Mouse (Mus musculus): Measurements from ENCODE around the gene Klf13. TPM values are rescaled to one million over a fixed set of nuclear protein-coding genes. Genes with fewer than 3 reads are reported as not detected.

The Klf13 gene
- polyA plus RNA-seq, 1 experiment: 58.7 TPM

GRCm38 (mm10) chr7:63927121-63927520 lies 11.6 kb downstream of the Klf13 start:
- H3K4me1 ChIP-seq (ENCODE audit: control insufficient read depth, insufficient read depth, low read length): peaks cover 29% of the 10 kb centered on the region
- TF ChIP-seq CTCF (IDR thresholded peaks at IDR 0.05; ENCODE audit: control insufficient read depth, insufficient read depth, low read length): no peak
- no peak for TF ChIP-seq POLR2A (IDR thresholded peaks at IDR 0.05; ENCODE audit: borderline replicate concordance, control insufficient read depth, low read depth, low read length)
- H3K27ac ChIP-seq (ENCODE audit: control insufficient read depth, insufficient read depth, low read depth, low read length, poor library complexity): no peak overlapping the region
- WGBS: 67% methylated on average over 6 of the region's 6 CpGs
- H3K4me3 ChIP-seq (replicated peaks; ENCODE audit: control insufficient read depth, low read depth, low read length): no peak overlapping the region

GRCm38 (mm10) chr7:63926492-63926891 lies 12.2 kb downstream of the Klf13 start:
- Histone ChIP-seq H3K27ac (ENCODE audit: control insufficient read depth, insufficient read depth, low read depth, low read length, poor library complexity) (peak overlapping the region; percentile 47), H3K4me1 (ENCODE audit: control insufficient read depth, insufficient read depth, low read length) (peaks cover 29% of the 10 kb centered on the region), H3K4me3 (replicated peaks; ENCODE audit: control insufficient read depth, low read depth, low read length) (no peak overlapping the region)
- WGBS: 58% methylated on average over 3 of the region's 3 CpGs
- TF ChIP-seq CTCF (IDR thresholded peaks at IDR 0.05; ENCODE audit: control insufficient read depth, insufficient read depth, low read length): no peak
- TF ChIP-seq POLR2A (IDR thresholded peaks at IDR 0.05; ENCODE audit: borderline replicate concordance, control insufficient read depth, low read depth, low read length): no peak

- Histone ChIP-seq H3K4me1 (ENCODE audit: control insufficient read depth, insufficient read depth, low read length) (peaks cover 29% of the 10 kb centered on the region), H3K27ac (ENCODE audit: control insufficient read depth, insufficient read depth, low read depth, low read length, poor library complexity) (peak overlapping the region; percentile 55), H3K4me3 (replicated peaks; ENCODE audit: control insufficient read depth, low read depth, low read length) (no peak overlapping the region)
- WGBS: 25% methylated on average over 14 of the region's 14 CpGs
- no peak for TF ChIP-seq CTCF (IDR thresholded peaks at IDR 0.05; ENCODE audit: control insufficient read depth, insufficient read depth, low read length)
- TF ChIP-seq POLR2A (IDR thresholded peaks at IDR 0.05; ENCODE audit: borderline replicate concordance, control insufficient read depth, low read depth, low read length): no peak
These were observed 13.0 kb downstream of the Klf13 start for GRCm38 (mm10) chr7:63925413-63926360.

GRCm38 (mm10) chr7:63924747-63925412 lies 13.8 kb downstream of the Klf13 start:
- Histone ChIP-seq H3K27ac (ENCODE audit: control insufficient read depth, insufficient read depth, low read depth, low read length, poor library complexity) (peak overlapping the region; percentile 55), H3K4me3 (replicated peaks; ENCODE audit: control insufficient read depth, low read depth, low read length) (no peak overlapping the region), H3K4me1 (ENCODE audit: control insufficient read depth, insufficient read depth, low read length) (peaks cover 30% of the 10 kb centered on the region)
- TF ChIP-seq POLR2A (IDR thresholded peaks at IDR 0.05; ENCODE audit: borderline replicate concordance, control insufficient read depth, low read depth, low read length) (no peak), CTCF (IDR thresholded peaks at IDR 0.05; ENCODE audit: control insufficient read depth, insufficient read depth, low read length) (no peak)
- WGBS: 42% methylated on average over 6 of the region's 6 CpGs

GRCm38 (mm10) chr7:63924151-63924550 lies 14.6 kb downstream of the Klf13 start:
- Histone ChIP-seq H3K4me1 (ENCODE audit: control insufficient read depth, insufficient read depth, low read length) (peaks cover 32% of the 10 kb centered on the region), H3K27ac (ENCODE audit: control insufficient read depth, insufficient read depth, low read depth, low read length, poor library complexity) (no peak overlapping the region), H3K4me3 (replicated peaks; ENCODE audit: control insufficient read depth, low read depth, low read length) (no peak overlapping the region)
- no peak for TF ChIP-seq POLR2A (IDR thresholded peaks at IDR 0.05; ENCODE audit: borderline replicate concordance, control insufficient read depth, low read depth, low read length)
- no peak for TF ChIP-seq CTCF (IDR thresholded peaks at IDR 0.05; ENCODE audit: control insufficient read depth, insufficient read depth, low read length)
- 72% methylated on average over 1 of the region's 1 CpGs for WGBS

- H3K4me3 ChIP-seq (replicated peaks; ENCODE audit: control insufficient read depth, low read depth, low read length): no peak overlapping the region
- peaks cover 35% of the 10 kb centered on the region for H3K4me1 ChIP-seq (ENCODE audit: control insufficient read depth, insufficient read depth, low read length)
- WGBS: 79% methylated on average over 1 of the region's 1 CpGs
- no peak overlapping the region for H3K27ac ChIP-seq (ENCODE audit: control insufficient read depth, insufficient read depth, low read depth, low read length, poor library complexity)
- TF ChIP-seq CTCF (IDR thresholded peaks at IDR 0.05; ENCODE audit: control insufficient read depth, insufficient read depth, low read length): no peak
- no peak for TF ChIP-seq POLR2A (IDR thresholded peaks at IDR 0.05; ENCODE audit: borderline replicate concordance, control insufficient read depth, low read depth, low read length)
These were observed 15.7 kb downstream of the Klf13 start for GRCm38 (mm10) chr7:63922975-63923374.

GRCm38 (mm10) chr7:63922571-63922970 lies 16.1 kb downstream of the Klf13 start:
- H3K4me3 ChIP-seq (replicated peaks; ENCODE audit: control insufficient read depth, low read depth, low read length): no peak overlapping the region
- H3K4me1 ChIP-seq (ENCODE audit: control insufficient read depth, insufficient read depth, low read length): peaks cover 37% of the 10 kb centered on the region
- WGBS: 29% methylated on average over 2 of the region's 2 CpGs
- TF ChIP-seq CTCF (IDR thresholded peaks at IDR 0.05; ENCODE audit: control insufficient read depth, insufficient read depth, low read length) (no peak), POLR2A (IDR thresholded peaks at IDR 0.05; ENCODE audit: borderline replicate concordance, control insufficient read depth, low read depth, low read length) (no peak)
- no peak overlapping the region for H3K27ac ChIP-seq (ENCODE audit: control insufficient read depth, insufficient read depth, low read depth, low read length, poor library complexity)

GRCm38 (mm10) chr7:63921909-63922562 lies 16.7 kb downstream of the Klf13 start:
- TF ChIP-seq CTCF (IDR thresholded peaks at IDR 0.05; ENCODE audit: control insufficient read depth, insufficient read depth, low read length) (no peak), POLR2A (IDR thresholded peaks at IDR 0.05; ENCODE audit: borderline replicate concordance, control insufficient read depth, low read depth, low read length) (no peak)
- no peak overlapping the region for H3K4me3 ChIP-seq (replicated peaks; ENCODE audit: control insufficient read depth, low read depth, low read length)
- WGBS: 16% methylated on average over 8 of the region's 8 CpGs
- peaks cover 36% of the 10 kb centered on the region for H3K4me1 ChIP-seq (ENCODE audit: control insufficient read depth, insufficient read depth, low read length)
- H3K27ac ChIP-seq (ENCODE audit: control insufficient read depth, insufficient read depth, low read depth, low read length, poor library complexity): no peak overlapping the region
